In genomic region chr13:119623634-119624033, GRCm38 (mm10) we compare ENCODE assay signal across 21 mouse cellular contexts. TPM values are rescaled to one million over a fixed set of nuclear protein-coding genes. Genes with fewer than 3 reads are reported as not detected.
"Had no signal": no experiment of that assay in that cellular context is flagged by ENCODE, and none has a peak within 500 bp of the region (broad histone marks: within the 10 kb centered on the region; RNA-seq: fewer than 3 reads in every experiment).

Ccl28 (plus strand) TSS chr13:119623819.

- H3K9ac ChIP-seq: lung, embryonic 14.5 days; midbrain, embryonic 12.5 days; neural tube, embryonic 13.5 days; neural tube, embryonic 15.5 days; stomach, embryonic 15.5 days had no signal

- H3K4me2 ChIP-seq: lung, embryonic 14.5 days; midbrain, embryonic 12.5 days; neural tube, embryonic 13.5 days; neural tube, embryonic 15.5 days; stomach, embryonic 15.5 days had no signal

- DNase-seq: lung, embryonic 14.5 days; lung, postnatal 10 days; lung, postnatal 4 days; midbrain, embryonic 14.5 days; retina, postnatal 1 day; right cerebral cortex, adult 18-20 months; right cerebral cortex, postnatal 25 days; right cerebral cortex, postnatal 4 days; thymus, adult 18-20 months; thymus, postnatal 14 days; thymus, postnatal 36 days had no signal

- ATAC-seq: midbrain, embryonic 16.5 days had no signal

- H3K27me3 ChIP-seq: midbrain, embryonic 12.5 days; neural tube, embryonic 13.5 days; neural tube, embryonic 15.5 days; stomach, embryonic 15.5 days had no signal

- H3K9me3 ChIP-seq: midbrain, embryonic 10.5 days; midbrain, embryonic 12.5 days; neural tube, embryonic 13.5 days; neural tube, embryonic 15.5 days; stomach, embryonic 15.5 days had no signal

- H3K4me3 ChIP-seq: midbrain, embryonic 10.5 days; midbrain, embryonic 12.5 days; myocyte; neural tube, embryonic 13.5 days; neural tube, embryonic 15.5 days; stomach, embryonic 15.5 days had no signal

- H3K4me1 ChIP-seq: midbrain, embryonic 10.5 days; midbrain, embryonic 12.5 days; neural tube, embryonic 13.5 days; neural tube, embryonic 15.5 days; stomach, embryonic 15.5 days had no signal

- H3K36me3 ChIP-seq: midbrain, embryonic 10.5 days; midbrain, embryonic 12.5 days; neural tube, embryonic 13.5 days; neural tube, embryonic 15.5 days; stomach, embryonic 15.5 days had no signal

- H3K27ac ChIP-seq: midbrain, embryonic 10.5 days; midbrain, embryonic 12.5 days; neural tube, embryonic 13.5 days; neural tube, embryonic 15.5 days; stomach, embryonic 15.5 days had no signal

RNA-seq across cellular contexts. Expression of gene Ccl28, which starts in this region (rescaled TPM):
- total RNA-seq: megakaryocyte, adult 5-6 weeks had no signal
- polyA plus RNA-seq: myocyte; neural tube, embryonic 11.5 days; spleen, adult 2 months had no signal
